Mouse (Mus musculus) left cerebral cortex, adult 18-20 months (tissue): ENCODE results near the gene Itpkb. TPM values are rescaled to one million over a fixed set of nuclear protein-coding genes. Genes with fewer than 3 reads are reported as not detected.
A peak's percentile ranks its signal among the peaks of the same experiment; 100 is the strongest.

Source experiments
- DNase-seq, 2 experiments: peaks; one replicate each; pipeline ENCODE4 v3.0.0; 2021 to 2022; ENCODE audit warnings: low spot score in 2 of 2, mixed read lengths in 1 of 2
- total RNA-seq, 2 experiments: library from RNA; stranded (reverse); gene quantifications; 2 replicates each; pipeline ENCODE4 v1.2.3; 2021

Itpkb gene
- total RNA-seq, 2 experiments from 2014 or later: 18.3 to 20.2 TPM

GRCm38 (mm10) chr1:180391575-180391945 is 61.3 kb downstream of the Itpkb start:
- no peak for DNase-seq

DNA sequence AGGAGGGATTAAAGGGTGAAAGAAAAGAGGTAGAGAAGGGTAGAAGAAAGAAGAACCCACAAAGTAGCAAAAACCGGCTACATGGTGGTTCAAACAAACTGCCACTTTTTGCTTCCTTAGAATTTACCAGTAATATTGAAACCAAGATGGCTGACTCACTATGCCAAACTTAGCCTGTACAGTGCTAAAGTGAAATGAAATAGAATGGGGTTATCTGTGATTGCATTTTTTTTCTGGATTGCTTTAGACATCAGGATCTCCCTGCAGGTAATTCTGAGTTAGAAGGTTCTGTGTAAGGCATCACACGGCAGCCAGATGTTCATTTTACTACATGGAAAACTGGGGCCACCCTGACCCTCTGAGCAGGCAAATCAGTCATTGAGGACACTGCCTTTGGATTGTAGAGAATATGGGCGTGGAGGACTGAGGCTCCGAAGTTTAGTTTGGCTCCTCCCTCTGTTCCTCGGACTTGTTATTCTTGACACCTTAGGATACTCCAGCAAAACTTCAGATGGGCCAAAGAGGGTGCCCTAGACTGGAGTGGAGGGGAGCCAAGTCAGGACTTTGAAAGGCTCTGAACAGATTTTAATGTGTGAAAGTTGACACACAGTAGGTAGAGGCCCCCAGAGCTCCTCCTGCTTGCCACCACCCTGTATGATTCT is 62.0 kb downstream of the Itpkb start:
- DNase-seq: no peak

GRCm38 (mm10) chr1:180393017-180393797 is 62.9 kb downstream of the Itpkb start:
- no peak for DNase-seq

DNA sequence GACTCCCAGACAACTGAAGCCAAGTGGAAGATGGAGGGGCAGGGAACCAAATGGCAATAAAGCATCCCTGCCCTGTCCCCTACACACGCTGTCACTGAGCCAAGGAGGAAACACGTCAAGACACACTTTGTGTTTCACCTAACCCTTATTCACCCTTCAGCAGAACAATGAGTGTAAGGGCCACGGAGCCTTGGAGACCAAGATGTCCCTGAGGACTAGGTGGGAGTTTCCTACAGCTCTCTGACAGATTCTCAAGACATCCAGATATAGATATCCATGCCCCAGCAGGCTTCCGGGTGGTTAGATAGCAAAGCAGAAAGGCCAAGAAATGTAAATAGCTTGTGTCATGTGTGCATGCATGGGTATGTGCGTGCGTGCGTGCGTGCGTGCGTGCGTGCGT is 63.6 kb downstream of the Itpkb start:
- no peak for DNase-seq

GRCm38 (mm10) chr1:180397734-180398133 is 67.4 kb downstream of the Itpkb start:
- no peak for DNase-seq

GRCm38 (mm10) chr1:180398446-180398845 is 68.2 kb downstream of the Itpkb start:
- DNase-seq: no peak

DNA sequence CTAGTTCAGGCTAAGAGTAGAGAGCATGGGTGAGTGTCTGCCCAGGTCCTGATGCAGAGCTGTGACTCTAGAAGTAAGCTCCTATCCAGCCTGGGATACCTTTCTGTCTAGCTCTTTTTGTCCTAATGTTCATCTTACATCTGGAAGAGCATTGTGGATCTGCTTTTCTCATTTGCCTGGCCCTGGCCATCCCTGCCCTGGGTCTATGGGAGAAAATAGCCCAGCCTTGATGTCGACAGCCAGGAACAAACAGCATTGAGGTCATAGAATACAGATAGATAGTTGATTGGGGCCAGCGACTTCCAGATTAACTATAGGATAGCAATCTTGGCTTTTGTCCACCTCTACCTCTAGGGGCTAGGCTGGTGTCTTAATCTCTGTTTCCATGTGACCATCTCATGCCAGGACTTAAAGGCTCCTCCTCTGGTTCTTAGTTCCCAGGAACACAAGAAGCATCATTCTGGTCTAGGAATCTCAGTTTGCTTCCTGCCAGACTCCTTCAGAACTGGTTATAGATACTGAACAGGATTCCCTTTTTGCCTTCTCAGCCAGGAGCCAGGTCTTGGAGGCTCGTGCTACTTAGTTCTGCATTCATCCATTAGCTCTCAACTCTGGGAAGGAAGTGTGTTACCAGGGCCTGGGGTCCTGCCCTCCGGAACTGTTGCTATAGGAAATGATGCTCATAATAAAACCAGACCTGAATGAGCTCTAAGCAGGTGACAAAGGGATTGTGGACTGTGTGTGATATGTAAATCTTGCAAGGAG is 70.6 kb downstream of the Itpkb start:
- no peak for DNase-seq

GRCm38 (mm10) chr1:180401725-180402124 is 71.4 kb downstream of the Itpkb start:
- no peak for DNase-seq

DNA sequence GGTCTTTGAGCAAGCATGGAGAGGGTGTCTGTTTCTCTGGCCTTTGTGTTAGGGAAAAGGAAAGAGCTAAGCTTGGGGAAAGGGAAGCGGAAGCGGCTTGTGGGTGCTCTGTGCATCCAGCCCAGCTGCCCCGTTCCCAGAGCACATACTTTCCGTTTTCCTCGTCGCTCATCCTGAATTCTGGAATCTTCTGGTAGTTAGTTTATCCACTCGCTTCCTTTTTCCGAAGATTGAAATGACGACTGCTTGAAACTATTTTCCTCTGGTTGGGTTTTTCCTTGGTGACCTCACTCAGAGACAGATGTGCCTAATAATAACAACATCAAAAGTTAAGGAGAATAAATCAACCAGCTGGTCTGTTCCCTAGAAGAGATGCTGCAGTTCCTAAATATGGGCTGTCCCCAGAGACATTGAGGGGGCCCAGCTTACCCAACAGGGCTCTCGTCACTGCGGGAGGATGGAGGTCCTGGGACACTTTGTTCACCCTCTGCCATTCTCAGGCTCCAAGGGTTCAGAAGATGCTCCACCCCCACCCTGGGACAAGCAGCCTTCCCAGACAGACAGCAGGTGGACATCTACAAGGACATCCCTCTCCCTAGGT is 72.3 kb downstream of the Itpkb start:
- no peak for DNase-seq

DNA sequence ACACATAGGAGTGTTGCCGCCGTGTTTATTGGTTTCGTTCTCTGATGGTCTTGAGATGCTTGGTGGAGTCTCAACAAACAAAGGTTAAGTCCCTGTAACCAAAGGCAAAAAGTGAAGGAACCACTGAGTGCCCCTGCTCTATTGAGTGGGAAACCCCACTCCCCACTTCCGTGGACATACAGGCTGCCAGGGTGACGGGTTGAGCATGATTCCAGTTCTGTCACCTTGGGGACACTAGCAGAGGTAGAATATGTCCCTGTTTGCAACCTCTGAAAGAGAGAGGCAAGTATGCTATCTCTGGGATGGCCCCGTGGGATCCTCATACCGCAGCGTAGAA is 73.0 kb downstream of the Itpkb start:
- no peak for DNase-seq

DNA sequence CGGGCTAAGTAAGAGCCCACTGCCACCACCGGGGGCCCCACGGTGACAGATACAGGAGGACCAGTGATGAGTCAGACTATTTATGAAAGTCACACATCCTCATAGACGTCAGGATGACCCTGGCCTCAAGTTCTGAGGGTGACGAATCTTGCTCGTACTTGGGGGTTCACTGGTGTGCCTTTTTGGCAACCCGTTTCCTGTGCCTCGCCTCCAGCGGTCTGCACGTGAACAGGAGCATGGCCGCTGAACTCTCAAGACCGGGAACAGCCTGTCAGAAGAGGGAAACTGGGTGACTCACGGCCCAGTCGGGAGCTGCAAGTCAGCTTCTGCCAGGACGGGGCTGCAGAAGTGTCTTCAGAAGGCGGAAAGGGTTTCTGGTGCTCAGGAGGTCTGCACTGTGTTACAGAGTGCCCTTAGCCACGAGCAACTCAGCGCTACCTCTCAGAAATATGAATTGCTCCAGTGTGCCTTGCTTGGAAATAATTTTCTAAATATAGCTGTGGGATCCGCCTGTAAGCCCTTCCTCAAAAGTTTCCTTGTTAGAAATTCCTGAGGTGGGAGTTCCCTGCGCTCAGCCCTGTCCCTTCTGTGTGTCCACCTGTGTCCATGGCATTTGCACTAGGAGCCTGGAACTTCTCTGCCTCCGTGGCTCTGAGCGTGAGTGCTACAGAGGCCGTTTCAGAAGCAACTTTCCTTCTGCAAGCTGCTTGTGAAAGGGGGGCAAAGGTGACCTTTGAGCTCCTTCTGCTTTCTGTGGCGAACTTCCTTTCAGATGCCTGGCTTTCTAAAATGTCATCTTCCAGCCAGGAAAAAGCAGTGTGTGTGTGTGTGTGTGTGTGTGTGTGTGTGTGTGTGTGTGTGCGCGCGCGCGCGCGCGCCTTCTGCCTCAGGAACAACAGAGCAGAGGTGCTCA is 73.7 kb downstream of the Itpkb start:
- no peak for DNase-seq

DNA sequence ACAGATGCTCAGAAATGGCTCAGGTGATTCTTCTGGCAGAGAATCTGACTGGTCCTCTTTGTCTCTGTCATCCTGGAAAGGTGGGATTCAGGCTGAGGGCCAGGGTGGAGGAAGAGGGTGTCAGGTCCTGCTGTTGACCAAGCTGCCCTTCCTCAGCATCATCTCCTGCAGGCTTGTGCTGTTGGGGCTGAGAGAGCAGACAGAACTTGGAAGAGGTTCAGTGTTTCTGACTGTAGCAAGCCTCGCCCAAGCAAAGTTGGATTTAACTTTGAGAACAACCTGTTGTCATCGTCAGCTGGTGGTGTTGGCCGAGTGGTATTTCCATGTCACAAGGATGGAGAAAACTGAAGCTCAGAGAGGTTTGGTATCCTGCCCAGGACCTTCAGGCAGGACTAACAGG is 74.4 kb downstream of the Itpkb start:
- DNase-seq: no peak

DNA sequence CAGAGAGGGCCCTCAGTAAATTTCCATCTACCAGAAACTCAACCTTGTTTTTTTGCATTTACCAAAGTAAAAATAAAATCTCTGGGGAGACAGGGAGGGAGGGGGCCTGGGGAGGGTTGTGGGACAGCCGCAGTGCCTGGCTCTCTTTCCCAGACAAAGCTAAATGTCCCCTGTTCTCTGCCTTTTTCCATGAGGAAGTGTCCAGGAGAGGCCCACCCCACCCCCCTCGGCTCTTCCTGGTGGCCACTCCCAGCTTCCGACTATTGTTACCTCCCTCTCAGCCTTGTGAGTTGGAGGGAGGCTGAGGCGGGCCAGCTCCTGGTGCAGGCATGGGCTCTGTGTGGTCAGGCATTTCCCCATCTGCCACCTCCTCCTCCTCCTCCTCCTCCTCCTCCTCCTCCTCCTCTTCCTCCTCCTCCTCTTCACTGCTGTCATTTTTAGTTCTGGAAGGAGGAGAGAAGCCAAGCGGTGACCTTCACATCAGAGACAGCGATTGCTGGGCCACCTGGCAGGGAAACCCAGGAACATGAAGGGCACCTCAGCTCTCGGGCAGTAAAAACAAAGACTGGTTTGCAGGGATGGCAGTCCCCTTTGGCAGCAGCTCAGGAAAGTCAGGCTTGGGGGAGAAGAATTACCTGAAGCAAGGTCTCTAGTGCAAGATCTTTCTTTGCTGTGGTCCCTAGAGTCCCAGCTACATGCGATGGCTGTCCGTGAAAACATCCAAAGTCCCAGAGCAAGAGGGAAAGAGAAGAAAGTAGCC is 75.5 kb downstream of the Itpkb start:
- DNase-seq: no peak

DNA sequence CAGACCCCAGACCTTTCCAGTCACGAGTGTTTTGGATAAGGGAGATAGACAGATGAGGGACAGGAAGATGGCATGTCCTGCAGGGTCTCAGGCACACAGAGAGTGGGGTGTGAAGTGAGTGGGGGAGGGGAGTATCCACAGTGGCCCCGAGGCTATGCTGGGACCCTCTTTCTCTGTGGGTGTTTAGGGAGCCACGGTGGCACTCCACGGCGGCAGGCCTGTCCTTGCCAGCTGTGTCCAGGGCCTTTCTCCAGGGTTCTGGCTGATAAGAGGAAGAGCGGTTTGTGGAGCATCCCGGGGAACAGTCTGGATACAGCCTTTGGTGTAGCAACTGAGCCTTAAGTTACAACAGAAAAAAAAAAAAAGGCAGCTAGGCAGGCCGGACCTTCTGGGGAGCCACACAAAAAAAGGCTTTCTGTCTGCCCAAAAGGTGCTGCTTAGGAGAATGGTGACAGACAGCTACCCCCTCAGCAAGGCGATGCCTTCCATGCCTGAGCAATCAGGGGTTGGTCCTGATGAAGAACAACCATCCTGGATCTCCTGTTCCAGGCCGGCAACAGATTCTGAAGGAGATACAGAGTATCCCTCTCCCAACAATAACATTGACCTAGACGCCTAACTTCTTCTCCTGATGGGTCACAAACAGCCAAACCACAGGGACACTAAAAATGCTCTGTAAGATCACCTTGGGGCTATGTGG is 76.2 kb downstream of the Itpkb start:
- DNase-seq: no peak

DNA sequence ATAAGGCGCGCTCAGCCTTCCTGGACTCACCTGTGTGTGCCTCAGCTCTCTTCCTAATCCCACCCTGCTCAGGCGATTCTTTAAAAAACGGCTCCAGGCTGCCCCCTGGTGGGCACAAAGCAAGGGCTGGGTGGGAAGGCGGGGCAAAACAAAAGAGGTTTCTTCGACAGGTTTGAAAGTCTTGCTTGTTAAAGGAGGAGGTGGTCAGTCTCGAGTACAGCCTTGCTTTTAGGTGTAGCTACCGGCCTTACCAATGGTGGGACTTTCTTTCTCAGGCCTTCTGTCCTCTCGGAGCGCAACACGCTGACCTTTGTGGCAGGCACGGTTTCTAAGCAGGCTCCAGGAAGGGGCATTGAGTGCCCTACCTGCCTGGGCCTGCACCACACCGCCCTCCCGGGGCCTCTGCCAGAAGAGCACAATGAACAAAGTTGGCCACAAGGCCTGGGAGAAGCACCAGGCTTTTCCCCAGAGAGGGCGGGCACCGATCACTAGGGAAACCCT is 76.9 kb downstream of the Itpkb start:
- DNase-seq: peak in 1 of 2 experiments; percentile 56

GRCm38 (mm10) chr1:180407727-180408719 is 77.7 kb downstream of the Itpkb start:
- DNase-seq: no peak

DNA sequence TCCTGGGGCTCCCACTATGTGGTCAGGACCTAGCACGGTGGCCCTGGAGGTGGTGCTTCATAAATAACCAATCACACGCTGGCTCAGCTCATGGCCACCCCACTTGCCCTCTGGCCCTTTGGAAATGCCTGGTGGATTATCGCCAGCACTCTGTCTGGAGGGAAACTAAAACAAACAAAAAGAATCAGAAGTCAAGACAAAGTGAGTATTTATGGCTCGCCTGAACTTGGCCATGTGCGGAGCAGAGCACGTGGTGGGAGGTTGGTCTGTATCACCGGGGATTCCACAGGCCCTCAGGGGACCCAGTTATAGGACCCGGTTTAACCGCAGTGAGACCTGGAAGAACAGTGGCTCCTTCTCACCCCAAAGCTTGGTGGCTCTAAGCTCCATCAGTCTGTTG is 78.5 kb downstream of the Itpkb start:
- no peak for DNase-seq

GRCm38 (mm10) chr1:180409771-180410170 is 79.5 kb downstream of the Itpkb start:
- no peak for DNase-seq
